Mouse (Mus musculus) intestine, embryonic 15.5 days (tissue): ENCODE measurements around the gene Etl4. TPM values are rescaled to one million over a fixed set of nuclear protein-coding genes. Genes with fewer than 3 reads are reported as not detected.
A peak's percentile ranks its signal among the peaks of the same experiment; 100 is the strongest.

Experiments used
- ATAC-seq: fragments of 200-750 bp; cut with Nextera tagmentation; 2 replicates; pipeline ENCODE4 v1.8.0; 2017; ENCODE audit warnings: moderate TSS enrichment, moderate library complexity
- H3K27ac ChIP-seq: fragments of 300-500 bp; sonication (generic); 2 replicates; pipeline ENCODE4 v1.5.1; 2015; ENCODE audit warnings: mild to moderate bottlenecking, inconsistent platforms
- H3K27me3 ChIP-seq: fragments of 300-500 bp; sonication (generic); replicated peaks from 2 replicates; pipeline ENCODE4 v1.6.1; 2015; ENCODE audit warnings: inconsistent platforms
- H3K36me3 ChIP-seq: fragments of 300-500 bp; sonication (generic); 2 replicates; pipeline ENCODE4 v1.6.1; 2015; ENCODE audit warnings: inconsistent platforms
- H3K4me1 ChIP-seq: fragments of 300-500 bp; sonication (generic); replicated peaks from 2 replicates; pipeline ENCODE4 v1.6.1; 2015; ENCODE audit warnings: inconsistent platforms
- H3K4me2 ChIP-seq: fragments of 300-500 bp; sonication (generic); replicated peaks from 2 replicates; pipeline ENCODE4 v1.6.1; 2015; ENCODE audit warnings: mild to moderate bottlenecking, inconsistent platforms
- H3K4me3 ChIP-seq: fragments of 300-500 bp; sonication (generic); replicated peaks from 2 replicates; pipeline ENCODE4 v1.5.1; 2015; ENCODE audit warnings: inconsistent platforms
- H3K9ac ChIP-seq: fragments of 300-500 bp; sonication (generic); 2 replicates; pipeline ENCODE4 v1.6.1; 2015; ENCODE audit warnings: inconsistent platforms
- H3K9me3 ChIP-seq: fragments of 300-500 bp; sonication (generic); 2 replicates; pipeline ENCODE4 v1.6.1; 2016; ENCODE audit warnings: inconsistent platforms
- WGBS: fragments of 180-500 bp; shearing (Covaris S2); methylation state at CpG from one replicate; pipeline ENCODE4 v1.1.7; 2015; 5-methylcytosine and 5-hydroxymethylcytosine counted together
- polyA plus RNA-seq: library from polyadenylated mRNA; unstranded; fragments of >200 nt; fragmentation: Nextera tagmentation; extraction: Ambion mirVana; gene quantifications from 2 replicates; pipeline ENCODE4 v1.2.1, GENCODE M21; 2015

Gene Etl4
- polyA plus RNA-seq, 1 experiment from 2014 or later, result 32.8 TPM

GRCm38 (mm10) chr2:20609203-20609602, 699.6 kb downstream of the Etl4 start:
- Histone ChIP-seq H3K4me2 (no peak overlapping the region), H3K4me1 (no peaks in the 10 kb centered on the region), H3K27me3 (no peaks in the 10 kb centered on the region), H3K9ac (no peak overlapping the region), H3K4me3 (no peak overlapping the region), H3K27ac (no peak overlapping the region), H3K9me3 (no peaks in the 10 kb centered on the region), H3K36me3 (no peaks in the 10 kb centered on the region)
- no peak for ATAC-seq
- 86% methylated on average over 8 of the region's 8 CpGs for WGBS

GRCm38 (mm10) chr2:20615948-20616347, 706.4 kb downstream of the Etl4 start:
- WGBS, result 81% methylated on average over 1 of the region's 1 CpGs
- H3K4me2 ChIP-seq, result no peak overlapping the region
- H3K27ac ChIP-seq, result no peak overlapping the region
- no peak overlapping the region for H3K4me3 ChIP-seq
- H3K9ac ChIP-seq, result no peak overlapping the region
- H3K27me3 ChIP-seq, result no peaks in the 10 kb centered on the region
- no peak for ATAC-seq
- no peaks in the 10 kb centered on the region for H3K36me3 ChIP-seq
- no peaks in the 10 kb centered on the region for H3K9me3 ChIP-seq
- no peaks in the 10 kb centered on the region for H3K4me1 ChIP-seq

GRCm38 (mm10) chr2:20618396-20618795, 708.8 kb downstream of the Etl4 start:
- 92% methylated on average over 5 of the region's 5 CpGs for WGBS
- Histone ChIP-seq H3K27me3 (no peaks in the 10 kb centered on the region), H3K9ac (no peak overlapping the region), H3K4me3 (no peak overlapping the region), H3K9me3 (no peaks in the 10 kb centered on the region), H3K36me3 (no peaks in the 10 kb centered on the region), H3K27ac (no peak overlapping the region), H3K4me1 (no peaks in the 10 kb centered on the region), H3K4me2 (no peak overlapping the region)
- ATAC-seq, result no peak

GRCm38 (mm10) chr2:20619881-20620280, 710.3 kb downstream of the Etl4 start:
- no peaks in the 10 kb centered on the region for H3K4me1 ChIP-seq
- no peak overlapping the region for H3K27ac ChIP-seq
- H3K9ac ChIP-seq, result no peak overlapping the region
- no peak overlapping the region for H3K4me2 ChIP-seq
- H3K27me3 ChIP-seq, result no peaks in the 10 kb centered on the region
- H3K9me3 ChIP-seq, result no peaks in the 10 kb centered on the region
- ATAC-seq, result no peak
- 76% methylated on average over 5 of the region's 5 CpGs for WGBS
- no peaks in the 10 kb centered on the region for H3K36me3 ChIP-seq
- no peak overlapping the region for H3K4me3 ChIP-seq

GRCm38 (mm10) chr2:20629156-20629712, 719.7 kb downstream of the Etl4 start:
- Histone ChIP-seq H3K9me3 (no peaks in the 10 kb centered on the region), H3K4me2 (no peak overlapping the region), H3K27me3 (no peaks in the 10 kb centered on the region), H3K27ac (peak overlapping the region; percentile 18; the same call in 1 of the 2 replicates), H3K9ac (no peak overlapping the region), H3K4me1 (no peaks in the 10 kb centered on the region), H3K36me3 (no peaks in the 10 kb centered on the region), H3K4me3 (no peak overlapping the region)
- ATAC-seq, result peak; percentile 83
- 60% methylated on average over 8 of the region's 8 CpGs for WGBS

- Histone ChIP-seq H3K9me3 (no peaks in the 10 kb centered on the region), H3K4me1 (0 out of 2 replicates have a peak, but pooled peaks cover 2% of the 10 kb centered on the region), H3K4me3 (no peak overlapping the region), H3K9ac (no peak overlapping the region), H3K4me2 (no peak overlapping the region), H3K27me3 (no peaks in the 10 kb centered on the region), H3K36me3 (no peaks in the 10 kb centered on the region), H3K27ac (no peak overlapping the region)
- 69% methylated on average over 3 of the region's 3 CpGs for WGBS
- ATAC-seq, result peak; percentile 50; the same call in 1 of the 2 replicates
Observed at GRCm38 (mm10) chr2:20638604-20639003, 729.0 kb downstream of the Etl4 start.

- H3K4me3 ChIP-seq, result no peak overlapping the region
- H3K4me2 ChIP-seq, result no peak overlapping the region
- no peak overlapping the region for H3K27ac ChIP-seq
- H3K27me3 ChIP-seq, result no peaks in the 10 kb centered on the region
- WGBS, result 79% methylated on average over 2 of the region's 2 CpGs
- ATAC-seq, result no peak
- H3K9me3 ChIP-seq, result no peaks in the 10 kb centered on the region
- H3K36me3 ChIP-seq, result no peaks in the 10 kb centered on the region
- 0 out of 2 replicates have a peak, but pooled peaks cover 2% of the 10 kb centered on the region for H3K4me1 ChIP-seq
- H3K9ac ChIP-seq, result no peak overlapping the region
Observed at GRCm38 (mm10) chr2:20639721-20640120, 730.1 kb downstream of the Etl4 start.

GRCm38 (mm10) chr2:20642818-20643217, 733.2 kb downstream of the Etl4 start:
- ATAC-seq, result no peak
- Histone ChIP-seq H3K4me3 (no peak overlapping the region), H3K9me3 (no peaks in the 10 kb centered on the region), H3K27me3 (no peaks in the 10 kb centered on the region), H3K4me2 (no peak overlapping the region), H3K36me3 (no peaks in the 10 kb centered on the region), H3K9ac (no peak overlapping the region), H3K27ac (no peak overlapping the region), H3K4me1 (0 out of 2 replicates have a peak, but pooled peaks cover 2% of the 10 kb centered on the region)
- 72% methylated on average over 9 of the region's 9 CpGs for WGBS

- Histone ChIP-seq H3K27ac (no peak overlapping the region), H3K9ac (no peak overlapping the region), H3K9me3 (no peaks in the 10 kb centered on the region), H3K4me2 (no peak overlapping the region), H3K27me3 (no peaks in the 10 kb centered on the region), H3K4me3 (no peak overlapping the region), H3K4me1 (no peaks in the 10 kb centered on the region; the same call in 1 of the 2 replicates), H3K36me3 (no peaks in the 10 kb centered on the region)
- WGBS, result 19% methylated on average over 4 of the region's 4 CpGs
- ATAC-seq, result peak; percentile 71
Observed at GRCm38 (mm10) chr2:20649817-20650216, 740.2 kb downstream of the Etl4 start.

- Histone ChIP-seq H3K9me3 (no peaks in the 10 kb centered on the region), H3K4me1 (peaks cover 3% of the 10 kb centered on the region; the same call in 1 of the 2 replicates), H3K27me3 (no peaks in the 10 kb centered on the region), H3K9ac (no peak overlapping the region), H3K4me3 (no peak overlapping the region), H3K4me2 (no peak overlapping the region), H3K36me3 (no peaks in the 10 kb centered on the region), H3K27ac (no peak overlapping the region)
- ATAC-seq, result no peak
Observed at GRCm38 (mm10) chr2:20653116-20653515, 743.5 kb downstream of the Etl4 start.

- H3K4me3 ChIP-seq, result no peak overlapping the region
- no peaks in the 10 kb centered on the region for H3K9me3 ChIP-seq
- ATAC-seq, result no peak
- H3K27me3 ChIP-seq, result no peaks in the 10 kb centered on the region
- no peaks in the 10 kb centered on the region for H3K36me3 ChIP-seq
- WGBS, result 71% methylated on average over 8 of the region's 8 CpGs
- H3K4me2 ChIP-seq, result no peak overlapping the region
- H3K9ac ChIP-seq, result no peak overlapping the region
- peaks cover 3% of the 10 kb centered on the region; the same call in 1 of the 2 replicates for H3K4me1 ChIP-seq
- H3K27ac ChIP-seq, result no peak overlapping the region
Observed at GRCm38 (mm10) chr2:20654058-20654457, 744.5 kb downstream of the Etl4 start.

- H3K4me2 ChIP-seq, result no peak overlapping the region
- no peaks in the 10 kb centered on the region for H3K9me3 ChIP-seq
- no peaks in the 10 kb centered on the region for H3K27me3 ChIP-seq
- WGBS, result 59% methylated on average over 9 of the region's 9 CpGs
- peaks cover 3% of the 10 kb centered on the region; the same call in 1 of the 2 replicates for H3K4me1 ChIP-seq
- H3K36me3 ChIP-seq, result no peaks in the 10 kb centered on the region
- ATAC-seq, result no peak
- no peak overlapping the region for H3K27ac ChIP-seq
- H3K9ac ChIP-seq, result no peak overlapping the region
- no peak overlapping the region for H3K4me3 ChIP-seq
Observed at GRCm38 (mm10) chr2:20654598-20655340, 745.2 kb downstream of the Etl4 start.

GRCm38 (mm10) chr2:20655341-20655612, 745.7 kb downstream of the Etl4 start:
- ATAC-seq, result no peak
- no peaks in the 10 kb centered on the region for H3K36me3 ChIP-seq
- peaks cover 3% of the 10 kb centered on the region; the same call in 1 of the 2 replicates for H3K4me1 ChIP-seq
- no peaks in the 10 kb centered on the region for H3K9me3 ChIP-seq
- no peak overlapping the region for H3K9ac ChIP-seq
- H3K4me2 ChIP-seq, result no peak overlapping the region
- H3K27me3 ChIP-seq, result no peaks in the 10 kb centered on the region
- H3K4me3 ChIP-seq, result no peak overlapping the region
- WGBS, result 42% methylated on average over 2 of the region's 2 CpGs
- no peak overlapping the region for H3K27ac ChIP-seq
